Mouse (Mus musculus) inflammation-experienced regulatory T-cells (primary cell): ENCODE results near the gene Ube4b. TPM values are rescaled to one million over a fixed set of nuclear protein-coding genes. Genes with fewer than 3 reads are reported as not detected.

Experiments
- polyA plus RNA-seq, 2 experiments: library from polyadenylated mRNA; unstranded; fragments of 100-300 nt; shearing (Covaris generic); gene quantifications; one replicate each; pipeline ENCODE4 v1.2.1; 2017

Gene Ube4b
- polyA plus RNA-seq = 10 to 100 TPM; 37.8 to 40.6 TPM

GRCm38 (mm10) chr4:149426325-149427199, at the start of gene Ube4b:
TSS of gene Ube4b (minus strand) at chr4:149426749.

GRCm38 (mm10) chr4:149454879-149455278, 28.3 kb upstream of the Ube4b start, which contains the start of gene Rbp7:
TSS of gene Rbp7 (minus strand) at chr4:149454978.

GRCm38 (mm10) chr4:149307596-149308490, 118.7 kb downstream of the Ube4b start, which contains the start of gene Kif1b:
TSS of gene Kif1b (minus strand) at chr4:149307693.

Other genes starting within 250 kb of the Ube4b start
- 10 to 100 TPM; 29.5 to 40.9 TPM for gene Kif1b, start 119.1 kb downstream of the Ube4b start, polyA plus RNA-seq
- gene Rbp7, start 28.2 kb upstream of the Ube4b start, polyA plus RNA-seq = 1 to 10 TPM in 1 of 2 experiments, not detected in 1; 1.0 TPM
- not detected for gene Tmem274, start 50.6 kb upstream of the Ube4b start, polyA plus RNA-seq
- 1 to 10 TPM; 3.5 to 7.5 TPM for gene Nmnat1, start 58.5 kb upstream of the Ube4b start, polyA plus RNA-seq
- gene Lzic, start 58.5 kb upstream of the Ube4b start, polyA plus RNA-seq = 10 to 100 TPM; 31.3 to 33.8 TPM
- gene Ctnnbip1, start 91.5 kb upstream of the Ube4b start, polyA plus RNA-seq = 1 to 10 TPM; 3.1 to 4.5 TPM
- 10 to 100 TPM; 18.0 to 40.2 TPM for gene Clstn1, start 159.7 kb upstream of the Ube4b start, polyA plus RNA-seq